Mouse (Mus musculus) gastrocnemius, postnatal 14 days (tissue): ENCODE measurements at regions not wholly inside any gene's neighbourhood (a gene's known extent, or its start where the extent isn't known, plus 50 kb on each side); places are given as distances from the start of the nearest gene placed in this dataset.

Experiments
- DNase-seq: peaks from one replicate; pipeline ENCODE4 v3.0.0; 2021; ENCODE audit warnings: mixed read lengths
- intact Hi-C: fragments of 180-260 bp; cut with DNase I; formaldehyde crosslinking; loops from one replicate; pipeline ENCODE4 v1.15.1; 2025; ENCODE audit warnings: low total_unique reads

- no peak for DNase-seq
- intact Hi-C loops: no loop called here
These were observed 53.3 kb upstream of the Tram2 start for GRCm38 (mm10) chr1:21132340-21132739.

DNA sequence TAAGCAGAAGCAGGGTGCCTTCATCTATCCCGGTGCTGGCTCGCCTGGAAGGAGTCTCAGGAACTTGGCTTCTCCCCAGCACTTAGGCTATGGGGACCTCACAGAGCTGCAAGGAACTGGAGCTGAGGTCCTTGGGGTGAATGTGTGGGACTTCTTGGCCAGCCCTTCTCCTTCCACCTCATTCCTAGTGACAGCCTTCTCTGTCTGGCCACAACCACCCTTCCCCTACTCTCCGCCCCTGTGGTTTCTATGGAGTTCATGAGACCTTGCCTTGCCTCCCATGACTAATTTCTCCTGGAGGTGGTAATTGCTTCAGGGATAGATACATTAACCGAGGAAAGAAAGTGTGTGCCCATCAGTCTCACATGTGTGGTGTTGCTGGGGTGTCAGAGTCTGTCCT, 67.9 kb upstream of the Tram2 start:
- DNase-seq: no peak
- intact Hi-C loops: no loop called here

DNA sequence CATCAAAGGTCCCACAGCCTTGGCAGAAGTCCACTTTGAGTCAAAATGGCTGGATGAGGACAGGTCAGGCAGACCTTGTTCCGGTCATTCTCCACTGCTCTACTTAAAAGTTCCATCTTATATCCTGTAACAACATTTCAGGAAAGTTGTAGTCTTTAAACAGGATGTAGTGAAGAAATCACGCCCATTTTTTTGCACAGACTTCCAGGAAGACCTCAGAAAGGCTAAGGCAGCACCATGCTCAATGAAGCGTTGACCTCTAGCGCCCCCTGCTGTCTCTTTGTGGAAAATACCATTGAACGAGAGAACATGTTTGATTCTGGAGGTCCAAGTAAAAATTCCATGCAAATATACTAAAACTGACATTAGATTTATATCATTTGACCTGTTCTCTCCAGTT, 56.6 kb upstream of the Tmem14a start:
- peak; percentile 71 for DNase-seq
- intact Hi-C loops: loop anchor here (2.0 kb wide), 1 partner anchor 223 kb away; no protein-coding TSS in a partner anchor

GRCm38 (mm10) chr1:21166287-21166733, 52.1 kb upstream of the Tmem14a start:
- intact Hi-C loops: no loop called here
- peak; percentile 85 for DNase-seq

DNA sequence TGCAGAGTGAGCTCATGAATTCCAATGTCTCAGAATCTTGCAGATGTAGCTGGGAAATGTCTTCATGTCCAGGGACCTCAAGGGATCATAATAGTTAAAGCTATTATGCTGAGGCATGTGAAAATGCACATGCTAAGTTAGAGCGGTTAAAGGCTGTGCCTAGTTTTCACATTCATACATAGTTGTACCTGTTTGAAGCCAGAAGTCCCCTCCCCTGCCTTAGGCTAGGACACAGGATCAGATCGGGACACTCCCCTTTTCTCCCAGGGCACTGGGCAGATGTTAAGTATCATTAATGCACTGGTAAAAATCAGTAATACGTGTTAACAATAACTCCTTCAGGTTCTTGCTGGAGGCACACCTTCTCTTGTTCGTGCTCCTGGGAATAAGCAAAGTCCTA, 51.6 kb upstream of the Tmem14a start:
- intact Hi-C loops: no loop called here

More for the DNA sequence above, 51.6 kb upstream of the Tmem14a start:
- DNase-seq: no peak
